Mouse (Mus musculus) midbrain, embryonic 12.5 days (tissue): ENCODE measurements around the gene Ren1. TPM values are rescaled to one million over a fixed set of nuclear protein-coding genes. Genes with fewer than 3 reads are reported as not detected.

ENCODE experiments used
- ATAC-seq: fragments of 200-750 bp; cut with Nextera tagmentation; 2 replicates; pipeline ENCODE4 v1.8.0; 2017; ENCODE audit warnings: low read depth, moderate TSS enrichment, moderate library complexity; ENCODE audit not compliant: low FRiP score
- H3K27ac ChIP-seq: fragments of 300-500 bp; sonication (generic); replicated peaks from 2 replicates; pipeline ENCODE4 v1.5.1; 2016; ENCODE audit warnings: mild to moderate bottlenecking
- H3K27me3 ChIP-seq: fragments of 300-500 bp; sonication (generic); 2 replicates; pipeline ENCODE4 v1.6.1; 2016; ENCODE audit warnings: mild to moderate bottlenecking
- H3K36me3 ChIP-seq: fragments of 300-500 bp; sonication (generic); 2 replicates; pipeline ENCODE4 v1.6.1; 2016
- H3K4me1 ChIP-seq: fragments of 300-500 bp; sonication (generic); 2 replicates; pipeline ENCODE4 v1.6.1; 2016
- H3K4me2 ChIP-seq: fragments of 300-500 bp; sonication (generic); replicated peaks from 2 replicates; pipeline ENCODE4 v1.6.1; 2016; ENCODE audit warnings: mild to moderate bottlenecking, moderate library complexity
- H3K4me3 ChIP-seq: fragments of 300-500 bp; sonication (generic); 2 replicates; pipeline ENCODE4 v1.5.1; 2016; ENCODE audit warnings: mild to moderate bottlenecking
- H3K9ac ChIP-seq: fragments of 300-500 bp; sonication (generic); replicated peaks from 2 replicates; pipeline ENCODE4 v1.6.1; 2016; ENCODE audit warnings: mild to moderate bottlenecking, moderate library complexity
- H3K9me3 ChIP-seq: fragments of 300-500 bp; sonication (generic); 2 replicates; pipeline ENCODE4 v1.6.1; 2016; ENCODE audit warnings: mild to moderate bottlenecking
- WGBS: fragments of 180-500 bp; shearing (Covaris S2); methylation state at CpG from one replicate; pipeline ENCODE4 v1.1.7; 2016; 5-methylcytosine and 5-hydroxymethylcytosine counted together
- polyA plus RNA-seq: library from polyadenylated mRNA; unstranded; fragments of >200 nt; fragmentation: Nextera tagmentation; extraction: Ambion mirVana; gene quantifications from 2 replicates; pipeline ENCODE4 v1.2.1, GENCODE M21; 2016

The Ren1 gene
- polyA plus RNA-seq, 1 experiment from 2014 or later: not detected

DNA sequence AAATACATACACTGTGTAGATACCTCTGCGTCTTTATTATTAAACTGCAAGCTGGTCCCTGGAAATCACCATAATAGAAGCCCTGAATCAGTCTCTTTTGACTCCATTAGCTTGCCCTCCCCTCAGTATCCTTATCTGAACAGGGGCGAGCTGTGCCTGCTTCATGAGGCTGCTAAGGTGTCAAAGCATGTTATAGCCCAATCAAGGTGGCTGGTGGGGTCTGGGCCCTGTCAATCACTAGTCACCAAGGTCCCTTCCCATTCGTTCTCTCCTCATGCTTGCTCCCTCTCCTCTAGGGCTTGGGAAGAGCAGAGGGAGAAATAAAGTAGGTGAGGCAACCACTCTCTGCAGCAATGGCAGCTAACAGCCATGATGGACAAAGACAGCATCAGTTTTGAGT, 3.1 kb upstream of the Ren1 start:
- Histone ChIP-seq H3K4me1 (no peaks in the 10 kb centered on the region), H3K9ac (no peak overlapping the region), H3K36me3 (no peaks in the 10 kb centered on the region), H3K27me3 (peaks cover 4% of the 10 kb centered on the region; the same call in 1 of the 2 replicates), H3K9me3 (no peaks in the 10 kb centered on the region), H3K4me3 (no peak overlapping the region), H3K27ac (no peak overlapping the region), H3K4me2 (no peak overlapping the region)
- WGBS: 80% methylated on average over 3 of the region's 3 CpGs
- no peak for ATAC-seq

DNA sequence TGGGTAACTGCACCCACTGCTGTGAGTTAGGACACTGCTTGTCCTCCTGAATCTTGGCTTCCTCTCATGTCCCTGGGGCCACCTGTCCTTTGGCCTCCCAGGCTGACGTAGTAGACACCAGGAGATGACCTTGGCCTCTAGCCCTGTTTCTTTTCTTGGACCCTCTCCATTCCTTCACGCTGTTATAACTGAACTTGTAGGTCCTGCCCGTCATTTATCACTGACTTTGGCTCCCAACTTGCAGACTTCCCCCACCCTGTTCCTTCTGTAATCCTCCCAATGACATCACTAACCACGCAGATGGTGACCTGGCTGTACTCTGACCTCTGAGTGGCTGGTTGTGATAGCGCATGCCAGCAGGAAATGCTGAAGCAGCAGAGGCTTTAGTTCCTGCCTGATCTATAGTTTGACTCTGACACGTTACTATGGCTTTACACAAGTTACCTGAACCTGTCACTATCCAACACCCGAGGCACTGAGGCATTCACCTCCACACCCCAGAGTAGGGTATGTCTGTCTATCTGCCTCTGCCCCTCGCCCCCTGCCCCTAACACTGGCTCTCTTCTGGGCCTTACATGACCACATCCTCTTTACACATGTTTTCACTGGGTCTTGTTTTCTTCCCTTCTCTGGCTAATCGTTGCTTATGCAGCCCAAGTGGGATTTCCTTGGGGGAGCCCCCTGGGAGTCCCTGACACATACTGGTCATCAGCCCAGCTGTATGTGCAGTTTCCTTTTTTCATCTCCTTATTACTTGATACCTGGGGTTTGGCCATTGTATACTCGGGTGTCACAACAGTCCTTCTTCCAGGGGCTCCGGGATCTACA, 2.4 kb upstream of the Ren1 start:
- Histone ChIP-seq H3K9me3 (no peaks in the 10 kb centered on the region), H3K27ac (no peak overlapping the region), H3K27me3 (peaks cover 11% of the 10 kb centered on the region; the same call in 1 of the 2 replicates), H3K4me3 (no peak overlapping the region), H3K36me3 (no peaks in the 10 kb centered on the region), H3K4me2 (no peak overlapping the region), H3K4me1 (no peaks in the 10 kb centered on the region), H3K9ac (no peak overlapping the region)
- WGBS: 82% methylated on average over 11 of the region's 11 CpGs
- ATAC-seq: no peak

DNA sequence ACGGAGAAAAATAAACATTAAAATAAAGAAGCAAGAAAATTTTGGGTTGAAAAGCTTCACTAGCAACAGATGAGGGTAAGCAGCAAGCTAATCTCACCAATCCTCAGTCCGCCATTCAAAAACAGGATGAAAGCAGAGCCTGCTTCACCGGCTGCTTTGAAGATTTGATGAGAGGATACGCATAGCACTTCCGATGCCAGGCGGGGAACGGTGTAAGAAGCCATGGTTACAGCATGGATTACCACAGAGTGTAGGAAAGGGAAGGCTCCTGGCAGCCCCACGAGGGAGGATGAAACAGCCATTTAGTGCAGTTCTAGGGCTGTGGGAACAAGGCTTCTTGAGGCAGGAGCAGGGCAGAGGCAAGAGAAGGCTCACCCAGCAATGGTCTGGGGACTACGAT, 1.5 kb downstream of the Ren1 start:
- WGBS: 32% methylated on average over 9 of the region's 9 CpGs
- Histone ChIP-seq H3K4me3 (no peak overlapping the region), H3K27me3 (peaks cover 38% of the 10 kb centered on the region), H3K27ac (no peak overlapping the region), H3K9ac (no peak overlapping the region), H3K4me1 (no peaks in the 10 kb centered on the region), H3K4me2 (no peak overlapping the region), H3K9me3 (no peaks in the 10 kb centered on the region), H3K36me3 (no peaks in the 10 kb centered on the region)
- ATAC-seq: no peak

DNA sequence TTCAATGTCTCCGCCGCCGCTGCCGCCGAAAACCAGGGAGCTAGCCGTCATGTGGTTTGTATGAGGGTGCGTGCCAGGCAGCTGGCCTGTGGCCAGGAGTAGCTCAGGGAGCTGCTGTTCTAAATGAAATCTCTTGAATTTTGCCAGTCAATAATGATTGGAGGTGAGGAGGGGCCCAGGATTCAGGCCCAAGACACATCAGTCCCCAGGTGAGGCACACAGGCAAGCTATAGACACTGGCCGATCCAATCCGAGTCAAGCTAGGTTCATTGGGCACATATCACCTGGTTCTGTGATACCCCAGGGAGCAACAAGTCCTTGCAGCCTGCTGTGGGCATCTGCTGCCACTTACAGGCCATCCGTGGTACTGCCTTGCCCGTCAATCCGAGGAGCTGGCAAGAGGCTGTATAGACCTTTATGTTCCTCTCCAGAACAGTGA, 3.1 kb downstream of the Ren1 start:
- ATAC-seq: no peak
- H3K9ac ChIP-seq: no peak overlapping the region
- WGBS: 57% methylated on average over 12 of the region's 12 CpGs
- no peak overlapping the region for H3K4me3 ChIP-seq
- no peak overlapping the region for H3K4me2 ChIP-seq
- H3K9me3 ChIP-seq: no peaks in the 10 kb centered on the region
- H3K27me3 ChIP-seq: peaks cover 44% of the 10 kb centered on the region
- H3K4me1 ChIP-seq: no peaks in the 10 kb centered on the region
- no peaks in the 10 kb centered on the region for H3K36me3 ChIP-seq
- no peak overlapping the region for H3K27ac ChIP-seq

DNA sequence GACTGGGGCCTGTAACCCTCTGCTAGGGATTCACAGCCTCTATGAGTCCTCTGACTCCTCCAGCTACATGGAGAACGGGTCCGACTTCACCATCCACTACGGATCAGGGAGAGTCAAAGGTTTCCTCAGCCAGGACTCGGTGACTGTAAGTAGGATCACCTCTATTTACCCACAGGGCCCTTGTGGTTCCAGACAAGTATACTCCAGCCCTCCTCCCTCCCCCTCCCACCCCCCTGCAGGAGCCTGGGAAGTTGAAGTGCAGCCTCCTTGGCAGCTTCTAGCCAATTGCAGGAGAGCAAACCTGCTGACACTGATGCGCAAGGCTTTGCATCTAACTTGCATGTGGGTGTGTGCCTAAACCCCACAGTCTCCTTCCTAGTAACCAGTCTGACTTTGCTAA, 5.2 kb downstream of the Ren1 start:
- Histone ChIP-seq H3K9ac (no peak overlapping the region), H3K4me1 (no peaks in the 10 kb centered on the region), H3K36me3 (no peaks in the 10 kb centered on the region), H3K4me2 (no peak overlapping the region), H3K4me3 (no peak overlapping the region), H3K27me3 (peaks cover 52% of the 10 kb centered on the region), H3K27ac (no peak overlapping the region), H3K9me3 (no peaks in the 10 kb centered on the region)
- no peak for ATAC-seq
- WGBS: 42% methylated on average over 5 of the region's 5 CpGs

DNA sequence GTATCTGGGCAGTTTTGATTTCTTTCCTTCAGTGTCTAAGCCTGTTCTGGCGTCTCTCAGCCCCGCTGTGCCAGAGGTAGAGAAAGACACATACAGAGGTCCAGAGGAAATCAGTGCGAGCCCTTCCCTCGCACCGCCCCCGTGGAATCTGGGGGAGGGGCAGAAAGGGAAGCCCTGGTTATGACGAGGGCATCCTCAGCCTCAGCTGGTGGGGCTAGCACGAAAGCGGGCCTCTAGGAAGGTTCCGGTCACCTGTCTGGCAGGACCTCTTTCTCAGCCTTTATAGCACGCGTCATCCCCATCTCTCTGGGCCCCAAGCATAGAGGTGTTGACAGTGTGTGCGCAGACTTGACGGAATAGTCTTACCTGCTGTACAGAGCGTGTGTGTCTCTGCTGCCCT, 5.6 kb downstream of the Ren1 start:
- no peaks in the 10 kb centered on the region for H3K9me3 ChIP-seq
- H3K9ac ChIP-seq: no peak overlapping the region
- peaks cover 52% of the 10 kb centered on the region for H3K27me3 ChIP-seq
- H3K36me3 ChIP-seq: no peaks in the 10 kb centered on the region
- no peak overlapping the region for H3K4me3 ChIP-seq
- ATAC-seq: no peak
- no peak overlapping the region for H3K4me2 ChIP-seq
- no peaks in the 10 kb centered on the region for H3K4me1 ChIP-seq
- H3K27ac ChIP-seq: no peak overlapping the region
- WGBS: 60% methylated on average over 15 of the region's 15 CpGs

DNA sequence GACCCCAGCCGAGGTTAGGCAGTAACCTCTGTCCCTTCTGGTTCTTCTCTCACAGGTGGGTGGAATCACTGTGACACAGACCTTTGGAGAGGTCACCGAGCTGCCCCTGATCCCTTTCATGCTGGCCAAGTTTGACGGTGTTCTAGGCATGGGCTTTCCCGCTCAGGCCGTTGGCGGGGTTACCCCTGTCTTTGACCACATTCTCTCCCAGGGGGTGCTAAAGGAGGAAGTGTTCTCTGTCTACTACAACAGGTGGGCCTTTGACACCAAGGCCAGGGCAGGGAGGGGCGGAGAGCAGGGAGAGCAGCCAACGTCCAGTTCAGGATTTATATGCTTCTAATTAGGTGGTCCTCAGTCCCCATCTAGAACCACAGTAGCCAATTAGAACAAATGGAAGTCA, 6.0 kb downstream of the Ren1 start:
- Histone ChIP-seq H3K4me3 (no peak overlapping the region), H3K4me2 (no peak overlapping the region), H3K4me1 (no peaks in the 10 kb centered on the region), H3K9me3 (no peaks in the 10 kb centered on the region), H3K9ac (no peak overlapping the region), H3K36me3 (no peaks in the 10 kb centered on the region), H3K27me3 (peaks cover 52% of the 10 kb centered on the region), H3K27ac (no peak overlapping the region)
- ATAC-seq: no peak
- 75% methylated on average over 8 of the region's 8 CpGs for WGBS

DNA sequence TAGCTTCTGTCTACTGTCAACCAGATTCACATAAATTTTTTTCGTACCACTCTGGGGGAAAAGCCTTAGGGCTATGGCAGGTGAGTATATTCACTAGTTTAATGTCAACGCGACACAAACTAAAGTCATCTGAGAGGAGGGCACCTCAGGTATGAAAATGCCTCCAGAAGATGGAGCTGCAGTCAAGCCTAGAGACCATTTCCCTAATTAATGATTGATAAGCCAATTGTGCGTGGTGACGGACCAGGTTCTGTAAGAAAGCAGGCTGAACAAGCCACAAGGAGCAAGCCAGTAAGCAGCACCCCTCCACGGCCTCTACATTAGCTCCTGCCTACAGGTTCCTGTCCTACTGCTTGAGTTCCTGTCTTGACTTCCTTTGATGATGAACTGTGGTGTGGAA, 10.7 kb downstream of the Ren1 start:
- Histone ChIP-seq H3K27me3 (peaks cover 65% of the 10 kb centered on the region), H3K9me3 (no peaks in the 10 kb centered on the region), H3K36me3 (no peaks in the 10 kb centered on the region), H3K4me1 (peaks cover 9% of the 10 kb centered on the region), H3K4me3 (no peak overlapping the region), H3K4me2 (no peak overlapping the region), H3K27ac (no peak overlapping the region), H3K9ac (no peak overlapping the region)
- WGBS: 92% methylated on average over 6 of the region's 6 CpGs
- ATAC-seq: no peak

DNA sequence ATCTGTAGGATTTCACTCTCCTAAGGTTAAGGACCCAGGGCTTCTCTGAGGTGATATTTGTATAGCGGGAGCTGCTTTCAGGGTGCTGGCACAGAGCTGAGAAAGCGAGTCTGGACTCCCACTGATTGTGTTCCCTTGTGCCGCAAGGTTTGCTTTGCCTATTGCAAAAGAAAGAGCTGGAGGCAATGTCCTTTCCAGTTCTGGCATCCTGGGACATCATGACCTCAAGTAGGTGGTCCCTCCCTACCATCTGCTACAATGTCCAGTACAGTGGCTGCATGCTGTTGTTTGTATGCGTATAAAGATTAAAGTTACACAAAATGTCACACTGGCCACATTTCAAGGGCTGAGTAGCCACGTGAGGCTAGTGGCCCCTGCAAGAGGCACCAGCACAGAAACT, 11.8 kb downstream of the Ren1 start:
- Histone ChIP-seq H3K4me3 (no peak overlapping the region), H3K36me3 (no peaks in the 10 kb centered on the region), H3K9ac (no peak overlapping the region), H3K9me3 (no peaks in the 10 kb centered on the region), H3K4me1 (peaks cover 9% of the 10 kb centered on the region), H3K27me3 (peaks cover 68% of the 10 kb centered on the region), H3K27ac (no peak overlapping the region), H3K4me2 (no peak overlapping the region)
- 93% methylated on average over 5 of the region's 5 CpGs for WGBS
- no peak for ATAC-seq

DNA sequence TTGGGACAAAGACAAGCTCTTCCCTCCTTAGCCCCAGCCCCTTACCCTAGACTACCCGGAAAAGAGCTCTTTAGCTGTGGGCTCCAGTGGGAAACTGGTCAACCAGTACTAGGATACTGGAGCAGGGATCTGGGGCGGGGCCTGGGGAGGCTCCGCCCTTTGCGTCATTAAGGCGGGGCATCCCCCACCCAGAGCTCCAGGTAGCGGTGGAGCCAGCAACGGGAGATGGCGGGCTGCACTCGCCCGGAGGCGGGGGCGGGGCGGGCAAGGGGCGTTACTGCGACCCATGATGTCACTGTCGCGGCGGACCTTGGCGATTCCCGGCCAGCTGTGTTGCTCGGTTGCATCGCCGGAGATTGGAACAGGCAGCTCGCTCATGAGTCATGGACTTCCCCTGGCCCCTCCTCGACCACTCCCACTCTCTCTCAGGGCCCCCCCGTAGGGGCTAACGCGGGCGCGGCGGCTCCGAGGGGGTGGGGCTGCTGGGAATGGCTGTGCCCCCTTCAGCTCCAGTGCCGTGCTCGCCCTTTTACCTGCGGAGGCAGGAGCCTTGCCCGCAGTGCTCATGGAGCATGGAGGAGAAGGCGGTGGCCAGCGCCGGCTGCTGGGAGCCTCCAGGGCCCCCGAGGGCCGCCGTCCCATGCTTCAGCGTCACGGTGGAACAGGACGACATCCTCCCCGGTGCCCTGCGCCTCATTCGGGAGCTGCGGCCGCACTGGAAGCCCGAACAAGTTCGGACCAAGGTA, 13.1 kb downstream of the Ren1 start, which contains the start of gene Etnk2:
Gene Etnk2 (plus strand): TSS at position 297 of the 746 bp plus-strand sequence.
- no peaks in the 10 kb centered on the region for H3K9me3 ChIP-seq
- WGBS: under 1% methylated on average over 52 of the region's 52 CpGs
- peaks cover 22% of the 10 kb centered on the region for H3K4me1 ChIP-seq
- peak within 1 kb of the TSS; percentile 67 for H3K9ac ChIP-seq
- H3K4me2 ChIP-seq: peak within 1 kb of the TSS; percentile 98
- H3K27me3 ChIP-seq: peaks cover 59% of the 10 kb centered on the region
- peak; percentile 73 for ATAC-seq
- no peak within 1 kb of the TSS for H3K27ac ChIP-seq
- H3K36me3 ChIP-seq: no peaks in the 10 kb centered on the region
- H3K4me3 ChIP-seq: peak within 1 kb of the TSS; percentile 71

DNA sequence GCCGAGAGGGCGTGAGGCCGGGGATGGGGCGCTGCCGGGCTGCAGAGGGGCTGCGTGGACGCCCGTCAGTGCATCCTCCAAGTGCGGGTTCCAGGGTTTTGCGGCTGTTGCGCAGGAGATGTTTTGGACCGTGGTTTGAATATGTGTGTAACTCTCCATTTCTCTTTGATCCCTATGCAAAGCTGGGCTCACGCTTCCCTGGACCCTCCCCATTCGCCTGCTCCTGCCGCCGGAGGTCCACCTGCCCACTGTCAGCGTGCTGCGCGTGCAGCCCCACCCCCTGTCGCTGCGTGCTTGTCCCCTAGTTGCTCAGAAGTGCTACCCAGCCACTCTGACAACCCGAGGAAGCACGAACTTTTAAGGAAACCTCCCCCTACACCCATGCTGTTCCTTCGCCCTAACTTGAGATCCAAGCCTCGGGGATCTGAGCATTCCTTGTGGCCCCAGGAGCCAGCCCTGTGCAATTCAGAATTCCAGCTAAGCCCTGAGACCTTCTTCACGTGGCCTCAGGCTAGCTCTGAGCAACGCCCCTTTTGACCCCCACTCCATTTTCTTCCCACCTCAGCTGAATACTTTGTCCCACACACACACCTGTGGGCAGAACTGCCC, 13.8 kb downstream of the Ren1 start:
- peaks cover 23% of the 10 kb centered on the region for H3K4me1 ChIP-seq
- peak overlapping the region; percentile 71 for H3K4me3 ChIP-seq
- no peak overlapping the region for H3K27ac ChIP-seq
- 2% methylated on average over 27 of the region's 27 CpGs for WGBS
- H3K9me3 ChIP-seq: no peaks in the 10 kb centered on the region
- peak overlapping the region; percentile 67 for H3K9ac ChIP-seq
- ATAC-seq: no peak
- peak overlapping the region; percentile 98 for H3K4me2 ChIP-seq
- no peaks in the 10 kb centered on the region for H3K36me3 ChIP-seq
- peaks cover 58% of the 10 kb centered on the region for H3K27me3 ChIP-seq

DNA sequence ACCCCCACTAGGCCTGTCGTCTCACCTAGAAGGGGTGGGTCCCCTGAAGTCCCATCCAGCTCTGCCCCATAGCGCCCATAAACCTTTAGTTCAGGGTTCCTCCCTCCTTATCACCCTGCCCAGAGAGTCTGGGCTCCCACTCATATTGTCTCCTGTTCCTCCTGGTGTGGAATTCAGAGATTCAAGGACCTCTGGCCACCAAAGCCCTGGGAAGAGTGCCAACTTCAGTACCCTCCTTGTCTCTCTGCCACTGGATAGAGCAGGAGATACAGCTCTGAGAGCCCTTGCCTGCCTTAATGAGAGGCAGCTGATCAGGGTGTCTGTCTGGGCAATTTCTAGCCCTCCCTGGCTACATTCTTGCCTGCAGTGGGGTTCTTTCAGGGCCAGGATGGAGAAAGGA, 14.6 kb downstream of the Ren1 start:
- Histone ChIP-seq H3K27ac (no peak overlapping the region), H3K27me3 (peaks cover 54% of the 10 kb centered on the region), H3K4me1 (peaks cover 23% of the 10 kb centered on the region), H3K4me3 (no peak overlapping the region), H3K4me2 (no peak overlapping the region), H3K36me3 (no peaks in the 10 kb centered on the region), H3K9me3 (no peaks in the 10 kb centered on the region), H3K9ac (no peak overlapping the region)
- ATAC-seq: no peak
- 47% methylated on average over 2 of the region's 2 CpGs for WGBS
